Mouse (Mus musculus) forebrain, embryonic 15.5 days (tissue): ENCODE measurements around the gene Myh9. TPM values are rescaled to one million over a fixed set of nuclear protein-coding genes. Genes with fewer than 3 reads are reported as not detected.
A peak's percentile ranks its signal among the peaks of the same experiment; 100 is the strongest.
"Not testable (repeated sequence)": the region's sequence is repeated elsewhere in the genome, so short reads cannot be mapped to it uniquely, and the experiment has no call there.

Source experiments
- ATAC-seq: fragments of 200-750 bp; cut with Nextera tagmentation; replicated peaks from 2 replicates; pipeline ENCODE4 v1.8.0; 2017; ENCODE audit warnings: mild to moderate bottlenecking, moderate TSS enrichment, moderate library complexity
- H3K27ac ChIP-seq: fragments of 300-500 bp; sonication (generic); replicated peaks from 2 replicates; pipeline ENCODE4 v1.5.1; 2015; ENCODE audit warnings: mild to moderate bottlenecking, inconsistent platforms
- H3K27me3 ChIP-seq: fragments of 300-500 bp; sonication (generic); 2 replicates; pipeline ENCODE4 v1.6.1; 2015; ENCODE audit warnings: inconsistent platforms
- H3K36me3 ChIP-seq: fragments of 300-500 bp; sonication (generic); 2 replicates; pipeline ENCODE4 v1.6.1; 2015; ENCODE audit warnings: mild to moderate bottlenecking, inconsistent platforms
- H3K4me1 ChIP-seq: fragments of 300-500 bp; sonication (generic); 2 replicates; pipeline ENCODE4 v1.6.1; 2015; ENCODE audit warnings: inconsistent platforms
- H3K4me2 ChIP-seq: fragments of 300-500 bp; sonication (generic); replicated peaks from 2 replicates; pipeline ENCODE4 v1.6.1; 2015; ENCODE audit warnings: mild to moderate bottlenecking, inconsistent platforms
- H3K4me3 ChIP-seq: fragments of 300-500 bp; sonication (generic); 2 replicates; pipeline ENCODE4 v1.5.1; 2015; ENCODE audit warnings: mild to moderate bottlenecking, inconsistent platforms
- H3K9ac ChIP-seq: fragments of 300-500 bp; sonication (generic); replicated peaks from 2 replicates; pipeline ENCODE4 v1.6.1; 2015; ENCODE audit warnings: mild to moderate bottlenecking, inconsistent platforms
- H3K9me3 ChIP-seq: fragments of 300-500 bp; sonication (generic); 2 replicates; pipeline ENCODE4 v1.6.1; 2016; ENCODE audit warnings: inconsistent platforms
- WGBS: fragments of 180-500 bp; shearing (Covaris S2); methylation state at CpG from one replicate; pipeline ENCODE4 v1.1.7; 2015; ENCODE audit warnings: mixed read lengths; 5-methylcytosine and 5-hydroxymethylcytosine counted together
- polyA plus RNA-seq: library from polyadenylated mRNA; unstranded; fragments of >200 nt; fragmentation: Nextera tagmentation; extraction: Ambion mirVana; gene quantifications from 2 replicates; pipeline ENCODE4 v1.2.1, GENCODE M21; 2015

The Myh9 gene
- polyA plus RNA-seq, 1 experiment from 2014 or later: 12.3 TPM

DNA sequence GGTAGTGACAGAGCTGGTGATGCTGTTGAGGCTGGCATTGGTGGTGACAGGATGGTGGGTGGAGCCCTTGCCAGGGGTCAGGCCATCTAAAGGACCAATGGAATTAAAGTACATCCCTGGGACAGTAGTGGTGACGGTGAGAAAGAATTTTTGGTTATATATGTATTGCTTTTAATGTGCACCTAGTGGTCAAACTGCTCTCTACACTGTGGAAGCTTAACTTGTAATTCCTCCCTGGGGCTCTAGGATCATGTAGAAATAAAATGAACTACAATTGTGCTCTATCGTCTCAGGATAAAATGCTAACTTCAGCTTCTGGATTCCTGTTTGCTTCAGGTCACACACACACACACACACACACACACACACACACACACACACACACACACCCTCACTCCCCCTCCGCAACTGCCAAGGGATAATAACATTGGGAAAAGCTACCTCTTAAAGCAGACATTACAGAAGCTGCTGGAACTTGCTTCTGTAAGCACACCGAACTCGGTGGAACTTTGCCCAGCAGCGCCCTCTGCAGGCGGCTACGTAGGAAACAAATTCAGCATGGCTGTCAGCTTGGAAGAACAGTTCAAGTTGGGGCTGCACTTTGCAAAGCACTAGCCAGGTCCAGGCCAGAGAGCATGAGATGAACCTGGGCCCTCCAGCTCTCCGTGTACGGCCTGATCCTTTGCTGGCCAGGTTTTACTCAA lies 117.6 kb downstream of the Myh9 start:
- not testable (repeated sequence) for H3K4me1 ChIP-seq, H3K9me3 ChIP-seq, H3K36me3 ChIP-seq, H3K4me3 ChIP-seq, H3K27me3 ChIP-seq, H3K4me2 ChIP-seq, H3K9ac ChIP-seq, H3K27ac ChIP-seq
- ATAC-seq: 0 out of 2 replicates have a peak, but pooled peaks have one; percentile 19
- 23% methylated on average over 3 of the region's 10 CpGs for WGBS

DNA sequence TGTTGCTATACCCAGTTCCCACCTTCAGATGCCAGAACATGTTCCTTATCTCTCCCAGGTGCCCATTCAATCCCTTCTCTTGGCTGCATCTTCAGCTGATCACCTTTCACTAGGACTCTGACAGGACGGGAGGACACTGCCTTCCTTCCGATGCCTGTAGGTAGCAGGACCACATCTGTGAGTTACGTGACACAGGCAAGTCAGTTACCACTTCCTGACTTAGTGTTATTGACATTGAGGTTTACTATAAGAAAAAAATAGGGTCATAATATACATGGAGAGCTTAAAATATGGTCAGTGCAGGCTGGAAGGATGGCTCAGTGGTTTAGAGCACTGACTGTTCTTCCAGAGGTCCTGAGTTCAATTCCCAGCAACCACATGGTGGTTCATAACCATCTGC lies 120.5 kb downstream of the Myh9 start:
- H3K4me1 ChIP-seq, H3K9me3 ChIP-seq, H3K4me2 ChIP-seq, H3K4me3 ChIP-seq, H3K9ac ChIP-seq, H3K27me3 ChIP-seq, H3K27ac ChIP-seq, ATAC-seq, H3K36me3 ChIP-seq: not testable (repeated sequence)
- no CpG with 5 or more reads among the region's 3 CpGs for WGBS

GRCm38 (mm10) chr15:77718240-77718639 lies 123.7 kb downstream of the Myh9 start:
- H3K27me3 ChIP-seq, H3K27ac ChIP-seq, H3K4me3 ChIP-seq, H3K9me3 ChIP-seq, H3K9ac ChIP-seq, H3K4me1 ChIP-seq, H3K4me2 ChIP-seq, H3K36me3 ChIP-seq, ATAC-seq: not testable (repeated sequence)
- 91% methylated on average over 2 of the region's 6 CpGs for whole genome bisulfite sequencing

Other genes starting within 250 kb of the Myh9 start
- gene Apol10b, start 246.1 kb downstream of the Myh9 start, polyA plus RNA-seq: not detected in 2 replicates
- not detected in 2 replicates for gene Gm36245, start 242.9 kb downstream of the Myh9 start, polyA plus RNA-seq
- gene Apol11b, start 198.9 kb downstream of the Myh9 start, polyA plus RNA-seq: 0.14 and 0.18 TPM in 2 replicates
- not detected in 2 replicates for gene Apol7e, start 143.3 kb downstream of the Myh9 start, polyA plus RNA-seq
- gene Apol9b, start 113.1 kb downstream of the Myh9 start, polyA plus RNA-seq: not detected in 2 replicates
- 0.20 TPM in 1 of 2 replicates, not detected in the other for gene Apol8, start 85.2 kb downstream of the Myh9 start, polyA plus RNA-seq
- 230 and 238 TPM in 2 replicates for gene Txn2, start 86.8 kb upstream of the Myh9 start, polyA plus RNA-seq
- 13.8 and 14.5 TPM in 2 replicates for gene Foxred2, start 114.5 kb upstream of the Myh9 start, polyA plus RNA-seq
- 186 and 199 TPM in 2 replicates for gene Eif3d, start 128.6 kb upstream of the Myh9 start, polyA plus RNA-seq